Mouse (Mus musculus) MEL (cell line): ENCODE measurements around the gene Cps1.

ENCODE experiments used
- CTCF ChIP-seq, 3 experiments: IDR thresholded peaks in 2 of 3; conservative IDR thresholded peaks in 1 of 3; 2 replicates each; pipeline ENCODE4 v1.5.1; 2011 to 2012; ENCODE audit warnings: low read length in 3 of 3, low read depth in 2 of 3, mild to moderate bottlenecking in 2 of 3, improper control_type of control experiment in 1 of 3, inconsistent platforms in 1 of 3, mixed read lengths in 1 of 3, moderate library complexity in 1 of 3; ENCODE audit not compliant: control insufficient read depth in 1 of 3, insufficient read depth in 1 of 3, poor library complexity in 1 of 3, severe bottlenecking in 1 of 3
- E2F4 ChIP-seq: IDR thresholded peaks from 2 replicates; pipeline ENCODE4 v1.6.1; 2011; ENCODE audit warnings: low read depth, low read length, improper control_type of control experiment, borderline replicate concordance
- ETS1 ChIP-seq: IDR thresholded peaks from 2 replicates; pipeline ENCODE4 v1.6.1; 2012; ENCODE audit warnings: low read depth, mild to moderate bottlenecking, inconsistent platforms, low read length, improper control_type of control experiment, moderate library complexity
- HCFC1 ChIP-seq: IDR thresholded peaks from 2 replicates; pipeline ENCODE4 v1.6.1; 2012; ENCODE audit warnings: low read depth, mild to moderate bottlenecking, inconsistent platforms, low read length, improper control_type of control experiment, moderate library complexity
- MAFK ChIP-seq: IDR thresholded peaks from 2 replicates; pipeline ENCODE4 v1.6.1; 2011; ENCODE audit warnings: low read depth, mild to moderate bottlenecking, low read length, improper control_type of control experiment, borderline replicate concordance
- MAZ ChIP-seq: IDR thresholded peaks from 2 replicates; pipeline ENCODE4 v1.6.1; 2012; ENCODE audit warnings: low read depth, mild to moderate bottlenecking, inconsistent platforms, low read length, improper control_type of control experiment
- MYC ChIP-seq: IDR thresholded peaks from 2 replicates; pipeline ENCODE4 v1.6.1; 2011; ENCODE audit warnings: low read depth, mild to moderate bottlenecking, low read length, improper control_type of control experiment, moderate library complexity
- NRF1 ChIP-seq: IDR thresholded peaks from 2 replicates; pipeline ENCODE4 v1.6.1; 2014; ENCODE audit warnings: low read depth, mild to moderate bottlenecking, inconsistent platforms, low read length, improper control_type of control experiment, moderate library complexity; ENCODE audit not compliant: poor library complexity, insufficient read depth, severe bottlenecking
- POLR2A ChIP-seq, 2 experiments: IDR thresholded peaks; 2 replicates each; pipeline ENCODE4 v1.6.1; 2011 to 2012; ENCODE audit warnings: low read length in 2 of 2, mild to moderate bottlenecking in 2 of 2, control low read depth in 1 of 2, improper control_type of control experiment in 1 of 2, low read depth in 1 of 2, moderate library complexity in 1 of 2; ENCODE audit not compliant: control insufficient read depth in 1 of 2, insufficient read depth in 1 of 2, poor library complexity in 1 of 2
- POLR2AphosphoS2 ChIP-seq: IDR thresholded peaks from 2 replicates; pipeline ENCODE4 v1.6.1; 2011; ENCODE audit warnings: low read length, improper control_type of control experiment
- SMC3 ChIP-seq: IDR thresholded peaks from 2 replicates; pipeline ENCODE4 v1.6.1; 2011; ENCODE audit warnings: low read depth, low read length, improper control_type of control experiment
- USF1 ChIP-seq: IDR thresholded peaks from 2 replicates; pipeline ENCODE4 v1.6.1; 2014; ENCODE audit warnings: low read depth, mild to moderate bottlenecking, inconsistent platforms, low read length, improper control_type of control experiment, moderate library complexity
- ZC3H11A ChIP-seq: IDR thresholded peaks from 2 replicates; pipeline ENCODE4 v1.6.1; 2012; ENCODE audit warnings: low read depth, mild to moderate bottlenecking, inconsistent platforms, low read length, improper control_type of control experiment

DNA sequence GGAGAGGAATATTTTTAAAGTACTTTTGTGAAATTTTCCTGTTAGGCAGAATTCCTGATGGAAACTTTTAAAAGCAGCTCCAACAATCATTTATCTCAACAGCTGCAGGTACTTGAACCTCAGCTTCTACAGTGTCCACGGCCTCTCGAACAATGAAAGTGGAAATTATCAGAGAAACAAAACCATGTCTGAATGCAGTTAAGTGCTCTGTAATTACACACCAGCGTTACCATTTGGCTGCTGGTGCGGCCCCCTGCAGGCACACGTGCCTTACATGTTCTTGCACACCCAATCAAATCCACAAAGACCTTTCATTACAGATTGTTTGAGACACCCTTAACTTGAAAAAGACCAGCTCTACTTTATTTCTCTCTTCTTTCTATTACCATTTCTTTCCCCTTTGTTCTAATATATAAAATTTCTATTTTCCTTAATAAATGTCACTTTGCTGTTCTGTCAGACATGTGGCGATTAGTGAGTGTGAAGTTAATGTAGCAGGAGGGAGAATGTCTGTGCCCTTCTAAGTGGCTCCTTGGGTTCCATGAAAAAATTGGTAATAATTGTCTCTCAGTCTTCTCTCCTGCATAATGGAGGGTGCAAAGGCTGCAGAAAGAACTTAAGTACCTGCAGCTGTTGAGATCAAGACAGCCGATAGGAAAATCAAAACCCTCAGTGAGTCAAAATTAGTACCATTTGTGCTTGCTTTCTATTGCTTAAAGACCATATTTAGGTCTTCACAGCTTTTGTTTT is 112.8 kb downstream of the Cps1 start:
- TF ChIP-seq USF1, result no peak
- no peak for TF ChIP-seq CTCF (IDR thresholded peaks at IDR 0.05 in 2 of 3, conservative IDR thresholded peaks at IDR 0.05 in 1 of 3; ENCODE audit: control insufficient read depth in 1 of 3, insufficient read depth in 1 of 3, low read depth in 2 of 3, low read length in 3 of 3, poor library complexity in 1 of 3, severe bottlenecking in 1 of 3)
- TF ChIP-seq POLR2A (IDR thresholded peaks at IDR 0.05; ENCODE audit: control insufficient read depth in 1 of 2, insufficient read depth in 1 of 2, low read depth in 1 of 2, low read length in 2 of 2, poor library complexity in 1 of 2), result no peak
- TF ChIP-seq MAFK, result no peak
- TF ChIP-seq SMC3, result no peak
- TF ChIP-seq E2F4, result no peak
- TF ChIP-seq ZC3H11A, result no peak
- TF ChIP-seq ETS1, result no peak
- TF ChIP-seq MYC, result no peak
- no peak for TF ChIP-seq MAZ
- no peak for TF ChIP-seq NRF1
- no peak for TF ChIP-seq HCFC1
- TF ChIP-seq POLR2AphosphoS2, result no peak
